Mouse (Mus musculus) limb, embryonic 15.5 days (tissue): ENCODE results near the gene Ubxn2a. TPM values are rescaled to one million over a fixed set of nuclear protein-coding genes. Genes with fewer than 3 reads are reported as not detected.

ENCODE experiments used
- ATAC-seq: fragments of 200-750 bp; cut with Nextera tagmentation; 2 replicates; pipeline ENCODE4 v1.8.0; 2017; ENCODE audit warnings: low read depth, moderate TSS enrichment; ENCODE audit not compliant: insufficient number of reproducible peaks, low FRiP score, low TSS enrichment
- H3K27ac ChIP-seq: fragments of 300-500 bp; sonication (generic); 2 replicates; pipeline ENCODE4 v1.5.1; 2015; ENCODE audit warnings: moderate library complexity, mild to moderate bottlenecking, inconsistent platforms
- H3K27me3 ChIP-seq: fragments of 300-500 bp; sonication (generic); 2 replicates; pipeline ENCODE4 v1.6.1; 2015; ENCODE audit warnings: inconsistent platforms
- H3K36me3 ChIP-seq: fragments of 300-500 bp; sonication (generic); 2 replicates; pipeline ENCODE4 v1.6.1; 2015; ENCODE audit warnings: inconsistent platforms
- H3K4me1 ChIP-seq: fragments of 300-500 bp; sonication (generic); 2 replicates; pipeline ENCODE4 v1.6.1; 2015; ENCODE audit warnings: inconsistent platforms
- H3K4me2 ChIP-seq: fragments of 300-500 bp; sonication (generic); 2 replicates; pipeline ENCODE4 v1.6.1; 2015; ENCODE audit warnings: mild to moderate bottlenecking, inconsistent platforms
- H3K4me3 ChIP-seq: fragments of 300-500 bp; sonication (generic); 2 replicates; pipeline ENCODE4 v1.5.1; 2015; ENCODE audit warnings: mild to moderate bottlenecking, inconsistent platforms
- H3K9ac ChIP-seq: fragments of 300-500 bp; sonication (generic); 2 replicates; pipeline ENCODE4 v1.6.1; 2015; ENCODE audit warnings: inconsistent platforms
- H3K9me3 ChIP-seq: fragments of 300-500 bp; sonication (generic); 2 replicates; pipeline ENCODE4 v1.6.1; 2016; ENCODE audit warnings: inconsistent platforms
- WGBS: fragments of 180-500 bp; shearing (Covaris S2); methylation state at CpG from one replicate; pipeline ENCODE4 v1.1.7; 2015; 5-methylcytosine and 5-hydroxymethylcytosine counted together
- polyA plus RNA-seq: library from polyadenylated mRNA; unstranded; fragments of >200 nt; fragmentation: Nextera tagmentation; extraction: Ambion mirVana; gene quantifications from 2 replicates; pipeline ENCODE4 v1.2.1, GENCODE M21; 2015

The Ubxn2a gene
- polyA plus RNA-seq, 1 experiment from 2014 or later, result 24.6 TPM

DNA sequence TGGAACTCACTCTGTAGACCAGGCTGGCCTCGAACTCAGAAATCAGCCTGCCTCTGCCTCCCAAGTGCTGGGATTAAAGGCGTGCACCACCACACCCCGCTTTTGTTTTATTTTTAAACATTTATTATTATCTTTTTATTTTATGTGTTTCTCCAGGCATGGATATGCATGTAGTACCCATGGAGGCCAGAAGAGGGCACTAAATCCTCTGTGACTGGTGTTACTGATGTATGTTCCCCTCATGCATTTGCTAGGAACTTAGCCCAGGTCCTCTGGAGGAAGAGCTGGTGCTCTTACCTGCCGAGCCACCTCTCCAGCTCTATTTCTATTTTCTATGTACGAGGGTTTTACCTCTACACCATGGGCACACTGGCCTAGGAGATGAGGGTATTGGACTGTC is 51.3 kb downstream of the Ubxn2a start:
- H3K36me3 ChIP-seq, result peaks cover 38% of the 10 kb centered on the region; the same call in 1 of the 2 replicates
- H3K4me1 ChIP-seq, result 0 out of 2 replicates have a peak, but pooled peaks cover 2% of the 10 kb centered on the region
- H3K27me3 ChIP-seq, result no peaks in the 10 kb centered on the region
- no peak overlapping the region for H3K27ac ChIP-seq
- H3K9ac ChIP-seq, result no peak overlapping the region
- ATAC-seq, result no peak
- H3K4me2 ChIP-seq, result no peak overlapping the region
- H3K9me3 ChIP-seq, result no peaks in the 10 kb centered on the region
- WGBS, result 96% methylated on average over 5 of the region's 5 CpGs
- no peak overlapping the region for H3K4me3 ChIP-seq

DNA sequence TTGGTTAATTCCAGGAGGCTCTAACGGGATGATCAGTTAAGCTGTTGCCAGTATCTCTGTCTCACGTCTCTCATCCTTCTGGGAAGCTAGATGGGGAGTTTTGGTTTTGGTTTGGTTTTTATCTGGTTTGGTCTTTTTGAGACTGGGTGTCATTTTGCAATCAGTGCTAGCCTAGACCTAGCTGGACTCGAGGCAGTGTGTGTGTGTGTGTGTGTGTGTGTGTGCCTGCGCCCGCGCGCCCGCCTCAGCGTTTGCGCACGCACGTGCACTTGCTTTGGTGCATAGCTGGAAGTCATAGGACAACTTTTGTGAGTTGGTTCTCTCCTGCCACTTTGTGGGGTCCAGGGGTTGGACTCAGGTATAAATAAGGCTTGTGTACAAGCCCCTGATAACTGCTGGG is 63.8 kb downstream of the Ubxn2a start:
- Histone ChIP-seq H3K9me3 (no peaks in the 10 kb centered on the region), H3K9ac (peak overlapping the region; percentile 33), H3K4me1 (peaks cover 19% of the 10 kb centered on the region), H3K4me3 (peak overlapping the region; percentile 58), H3K36me3 (no peaks in the 10 kb centered on the region), H3K27me3 (no peaks in the 10 kb centered on the region), H3K4me2 (peak overlapping the region; percentile 56), H3K27ac (peak overlapping the region; percentile 65; the same call in 1 of the 2 replicates)
- under 1% methylated on average over 12 of the region's 12 CpGs for WGBS
- ATAC-seq, result no peak

DNA sequence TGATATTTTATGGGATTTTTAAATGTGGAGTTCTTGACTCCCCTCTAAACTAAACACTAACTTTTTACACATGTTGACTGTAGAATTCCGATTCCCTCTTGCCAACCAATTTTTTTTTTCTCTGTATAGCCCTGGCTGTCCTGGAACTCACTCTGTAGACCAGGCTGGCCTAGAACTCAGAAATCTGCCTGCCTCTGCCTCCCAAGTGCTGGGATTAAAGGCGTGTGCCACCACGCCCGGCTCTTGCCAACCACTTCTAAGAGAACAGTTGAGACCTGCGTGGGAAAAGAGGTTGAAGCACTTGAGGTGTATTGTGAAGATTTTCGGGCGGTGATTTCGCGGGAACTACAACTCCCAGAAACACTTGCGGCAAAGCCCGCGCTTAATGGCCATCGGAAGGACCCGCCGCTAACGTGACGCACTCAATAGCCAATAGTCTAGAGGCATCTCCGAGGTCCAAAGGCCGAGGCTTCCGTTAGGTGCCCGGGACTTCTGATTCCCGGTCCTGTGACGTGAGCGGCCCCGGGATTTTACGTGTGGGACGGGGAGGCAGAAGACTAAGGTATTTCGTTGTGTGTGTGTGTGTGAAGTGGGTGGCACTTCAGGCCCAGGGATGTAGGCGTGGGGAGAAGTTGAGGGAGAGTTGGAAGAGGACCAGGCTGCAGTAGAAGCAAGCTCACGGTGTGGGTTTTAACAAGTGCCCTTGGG is 64.5 kb downstream of the Ubxn2a start, which contains the start of gene Wdcp:
Gene Wdcp (plus strand): TSS at position 414 of the 708 bp plus-strand sequence.
- peak within 1 kb of the TSS; percentile 33 for H3K9ac ChIP-seq
- no peaks in the 10 kb centered on the region for H3K27me3 ChIP-seq
- H3K27ac ChIP-seq, result peak within 1 kb of the TSS; percentile 65
- peak within 1 kb of the TSS; percentile 82 for H3K4me3 ChIP-seq
- WGBS, result under 1% methylated on average over 30 of the region's 30 CpGs
- no peaks in the 10 kb centered on the region for H3K36me3 ChIP-seq
- H3K9me3 ChIP-seq, result no peaks in the 10 kb centered on the region
- H3K4me1 ChIP-seq, result peaks cover 19% of the 10 kb centered on the region
- peak within 1 kb of the TSS; percentile 56 for H3K4me2 ChIP-seq
- peak; percentile 85 for ATAC-seq

DNA sequence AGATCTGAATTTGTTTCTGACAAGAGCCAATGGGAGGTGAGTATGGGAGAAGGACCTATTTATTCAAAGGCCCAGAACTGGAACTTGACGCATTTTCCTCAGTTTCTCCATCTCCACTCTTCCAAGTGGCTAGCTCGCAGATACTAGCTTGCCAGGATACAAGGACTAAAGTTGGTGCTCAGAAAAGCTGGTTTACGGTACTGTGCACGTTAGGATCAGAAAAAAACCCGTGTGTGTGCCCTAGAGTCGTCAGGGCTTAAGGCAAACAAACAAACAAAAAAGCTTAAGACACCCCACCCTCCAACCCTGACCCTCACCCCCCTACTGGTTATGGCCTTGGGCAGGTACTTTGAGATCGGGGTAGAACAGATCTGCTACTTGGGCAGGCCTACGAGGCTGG is 65.0 kb downstream of the Ubxn2a start:
- ATAC-seq, result no peak
- no peaks in the 10 kb centered on the region for H3K27me3 ChIP-seq
- H3K36me3 ChIP-seq, result 0 out of 2 replicates have a peak, but pooled peaks cover 1% of the 10 kb centered on the region
- H3K9me3 ChIP-seq, result no peaks in the 10 kb centered on the region
- no peak overlapping the region for H3K9ac ChIP-seq
- peaks cover 19% of the 10 kb centered on the region for H3K4me1 ChIP-seq
- H3K4me2 ChIP-seq, result no peak overlapping the region
- H3K4me3 ChIP-seq, result no peak overlapping the region
- 84% methylated on average over 8 of the region's 8 CpGs for WGBS
- H3K27ac ChIP-seq, result no peak overlapping the region

DNA sequence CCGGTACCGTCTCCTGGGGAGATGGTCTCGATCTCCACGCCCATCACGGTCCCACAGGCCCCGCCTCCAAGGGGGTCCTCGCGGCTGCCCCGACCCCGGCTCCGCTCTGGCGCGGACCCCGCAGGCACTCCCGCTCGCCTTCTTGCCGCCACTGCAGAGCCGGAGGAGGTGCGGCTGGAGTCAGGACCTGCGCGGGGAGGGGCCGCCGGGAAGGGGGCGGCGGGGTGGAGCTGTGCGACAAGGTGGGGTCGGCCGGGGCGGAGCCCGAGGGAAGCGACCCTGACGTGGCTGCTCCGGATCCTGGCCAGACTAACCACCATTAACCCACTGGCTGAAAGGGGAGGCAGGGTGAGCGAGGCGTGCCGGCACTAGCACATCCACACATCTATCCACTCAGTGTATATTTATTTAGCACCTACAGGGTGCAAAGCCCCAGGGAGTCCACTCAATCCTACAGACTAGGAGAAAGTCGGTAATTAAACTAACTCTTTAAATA is 66.1 kb downstream of the Ubxn2a start, which contains the start of gene Fkbp1b:
Gene Fkbp1b (minus strand): TSS at position 200 of the 496 bp plus-strand sequence.
- H3K27ac ChIP-seq, result no peak within 1 kb of the TSS

DNA sequence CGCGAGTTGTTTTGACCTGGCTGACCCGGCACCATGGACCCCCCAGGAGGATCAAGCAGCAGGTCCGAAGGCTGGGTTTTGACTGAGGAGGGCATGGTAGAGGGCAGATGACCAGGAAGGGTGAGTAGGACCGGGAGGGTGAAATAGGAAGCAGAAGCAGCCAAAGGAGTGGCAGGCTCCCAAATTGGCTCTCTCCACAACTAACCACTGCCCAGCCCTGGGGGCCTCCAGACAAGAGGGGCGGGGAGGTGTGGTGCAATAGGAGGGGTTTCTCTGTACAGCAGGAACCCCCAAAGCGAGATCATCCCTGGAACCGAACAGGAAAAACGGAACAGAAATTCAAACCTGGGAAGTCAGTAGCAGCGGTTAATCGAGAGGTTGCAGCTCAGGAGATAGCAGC is 66.8 kb downstream of the Ubxn2a start:
- H3K4me1 ChIP-seq, result peaks cover 19% of the 10 kb centered on the region
- peak overlapping the region; percentile 82 for H3K4me3 ChIP-seq
- WGBS, result 1% methylated on average over 11 of the region's 11 CpGs
- H3K9ac ChIP-seq, result peak overlapping the region; percentile 68
- H3K27me3 ChIP-seq, result no peaks in the 10 kb centered on the region
- peak overlapping the region; percentile 93 for H3K4me2 ChIP-seq
- no peak; the same call in 1 of the 2 replicates for ATAC-seq
- peaks cover 3% of the 10 kb centered on the region; the same call in 1 of the 2 replicates for H3K36me3 ChIP-seq
- no peak overlapping the region for H3K27ac ChIP-seq
- no peaks in the 10 kb centered on the region for H3K9me3 ChIP-seq

More for the DNA sequence above, 66.1 kb downstream of the Ubxn2a start, which contains the start of gene Fkbp1b:
- Histone ChIP-seq H3K27me3 (no peaks in the 10 kb centered on the region), H3K4me1 (peaks cover 19% of the 10 kb centered on the region), H3K4me3 (peak within 1 kb of the TSS; percentile 82), H3K4me2 (peak within 1 kb of the TSS; percentile 93), H3K9me3 (no peaks in the 10 kb centered on the region), H3K36me3 (peaks cover 3% of the 10 kb centered on the region; the same call in 1 of the 2 replicates), H3K9ac (peak within 1 kb of the TSS; percentile 68)
- under 1% methylated on average over 37 of the region's 37 CpGs for WGBS
- ATAC-seq, result peak; percentile 75

DNA sequence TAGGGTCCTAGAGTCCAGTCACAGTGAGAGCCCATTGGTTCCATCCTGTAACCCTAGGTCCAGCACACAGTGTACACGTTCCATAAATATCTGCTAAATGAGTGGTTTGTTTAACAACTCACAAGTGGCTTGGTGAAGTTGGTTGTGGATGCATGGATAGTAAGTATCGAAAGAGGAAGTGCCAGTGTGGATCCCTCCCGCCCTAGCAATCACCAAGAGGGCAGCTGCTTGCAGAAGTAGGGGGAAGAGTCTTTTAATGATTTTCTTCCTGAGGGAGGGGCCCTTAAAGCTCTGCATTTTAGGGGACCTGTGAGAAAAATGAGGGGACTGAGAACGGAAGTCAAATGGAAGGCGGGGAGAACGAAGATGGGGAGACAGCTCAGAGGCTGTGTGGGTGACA is 67.5 kb downstream of the Ubxn2a start:
- no peak overlapping the region for H3K4me3 ChIP-seq

DNA sequence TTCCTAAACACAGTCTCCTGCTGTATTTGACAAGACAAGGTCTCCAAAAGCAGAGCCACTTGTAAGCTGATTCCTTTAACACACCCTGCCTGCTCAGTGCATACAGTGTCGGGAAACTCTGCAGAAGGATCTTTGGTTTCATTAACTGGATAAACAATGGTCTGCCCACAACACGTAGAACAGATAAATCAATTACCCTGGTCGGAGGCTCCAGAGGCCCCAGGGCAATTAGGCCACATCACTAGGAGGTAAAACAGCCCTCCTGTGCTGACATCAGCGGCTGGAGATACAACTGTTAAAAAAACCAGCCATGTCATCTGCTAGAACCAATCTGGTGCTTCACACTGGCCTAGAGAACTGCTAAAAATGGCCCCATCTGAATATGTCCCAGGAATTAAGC is 70.5 kb downstream of the Ubxn2a start:
- H3K4me1 ChIP-seq, result peaks cover 11% of the 10 kb centered on the region
- H3K27me3 ChIP-seq, result no peaks in the 10 kb centered on the region
- no peaks in the 10 kb centered on the region for H3K9me3 ChIP-seq
- no peak overlapping the region for H3K4me2 ChIP-seq
- H3K4me3 ChIP-seq, result no peak overlapping the region
- peaks cover 12% of the 10 kb centered on the region for H3K36me3 ChIP-seq
- no peak overlapping the region for H3K9ac ChIP-seq
- 30% methylated on average over 4 of the region's 4 CpGs for WGBS
- H3K27ac ChIP-seq, result no peak overlapping the region
- no peak for ATAC-seq

More for the DNA sequence above, 67.5 kb downstream of the Ubxn2a start:
- WGBS, result 56% methylated on average over 6 of the region's 6 CpGs
- Histone ChIP-seq H3K27ac (no peak overlapping the region), H3K9me3 (no peaks in the 10 kb centered on the region), H3K36me3 (peaks cover 3% of the 10 kb centered on the region; the same call in 1 of the 2 replicates), H3K27me3 (no peaks in the 10 kb centered on the region), H3K4me2 (peak overlapping the region; percentile 93; the same call in 1 of the 2 replicates), H3K9ac (no peak overlapping the region), H3K4me1 (peaks cover 19% of the 10 kb centered on the region)
- ATAC-seq, result no peak

Other genes with a start within 250 kb of the Ubxn2a start
- gene Fam228a, start 169.3 kb downstream of the Ubxn2a start, polyA plus RNA-seq, result 0.20 and 0.52 TPM in 2 replicates
- 3.6 and 3.9 TPM in 2 replicates for gene Pfn4, start 138.7 kb downstream of the Ubxn2a start, polyA plus RNA-seq
- gene Fam228b, start 138.4 kb downstream of the Ubxn2a start, polyA plus RNA-seq, result 3.6 and 5.1 TPM in 2 replicates
- gene Sf3b6, start 90.2 kb downstream of the Ubxn2a start, polyA plus RNA-seq, result 184 and 205 TPM in 2 replicates
- 14.0 and 15.2 TPM in 2 replicates for gene Fkbp1b, start 66.1 kb downstream of the Ubxn2a start, polyA plus RNA-seq
- gene Wdcp, start 64.4 kb downstream of the Ubxn2a start, polyA plus RNA-seq, result 13.2 and 17.6 TPM in 2 replicates
- gene Mfsd2b, start 33.3 kb downstream of the Ubxn2a start, polyA plus RNA-seq, result 0.94 and 1.1 TPM in 2 replicates
- gene Atad2b, start 9.6 kb upstream of the Ubxn2a start, polyA plus RNA-seq, result 6.8 and 9.6 TPM in 2 replicates